Mouse (Mus musculus) kidney, postnatal 36 days (tissue): ENCODE results near the gene Mnx1.
"Not testable (repeated sequence)": the region's sequence is repeated elsewhere in the genome, so short reads cannot be mapped to it uniquely, and the experiment has no call there.

ENCODE experiments used
- DNase-seq, 2 experiments: peaks; one replicate each; pipeline ENCODE4 v3.0.0; 2021 to 2022; ENCODE audit warnings: mixed read lengths in 2 of 2

Gene Mnx1

DNA sequence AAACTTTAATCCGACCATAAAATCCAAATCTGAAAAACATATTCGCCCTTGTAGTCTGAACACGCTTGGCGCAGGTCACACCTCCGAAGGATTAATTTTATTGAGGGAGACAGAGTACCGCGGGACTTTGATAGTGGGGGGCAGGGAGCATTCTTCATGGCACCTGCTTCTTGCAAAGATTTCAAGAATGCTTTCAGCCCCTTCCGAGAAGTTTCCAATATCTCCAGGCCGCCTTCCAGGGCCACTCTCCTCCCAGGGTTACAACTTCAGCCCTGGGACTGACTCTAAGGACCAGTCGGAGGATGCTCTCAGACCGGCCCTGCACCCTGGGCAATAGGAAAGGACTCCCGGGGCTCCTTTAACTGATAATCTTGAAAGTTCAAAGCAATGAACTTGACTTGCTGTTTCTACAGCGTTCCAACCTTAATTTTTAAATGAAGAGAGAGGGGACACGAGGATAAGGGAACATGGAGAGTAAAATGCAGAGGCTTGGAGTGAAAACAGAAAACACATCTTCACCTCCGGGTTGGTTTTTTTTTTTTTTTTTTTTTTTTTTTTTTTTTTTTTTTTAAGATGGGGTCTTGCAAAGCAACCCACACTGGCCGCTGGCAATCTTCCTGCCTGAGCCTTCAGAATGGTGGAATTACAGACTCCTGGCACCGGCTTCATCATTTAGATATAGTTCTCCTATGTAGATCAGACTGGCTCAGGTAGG, 9.8 kb downstream of the Mnx1 start:
- DNase-seq = no peak

DNA sequence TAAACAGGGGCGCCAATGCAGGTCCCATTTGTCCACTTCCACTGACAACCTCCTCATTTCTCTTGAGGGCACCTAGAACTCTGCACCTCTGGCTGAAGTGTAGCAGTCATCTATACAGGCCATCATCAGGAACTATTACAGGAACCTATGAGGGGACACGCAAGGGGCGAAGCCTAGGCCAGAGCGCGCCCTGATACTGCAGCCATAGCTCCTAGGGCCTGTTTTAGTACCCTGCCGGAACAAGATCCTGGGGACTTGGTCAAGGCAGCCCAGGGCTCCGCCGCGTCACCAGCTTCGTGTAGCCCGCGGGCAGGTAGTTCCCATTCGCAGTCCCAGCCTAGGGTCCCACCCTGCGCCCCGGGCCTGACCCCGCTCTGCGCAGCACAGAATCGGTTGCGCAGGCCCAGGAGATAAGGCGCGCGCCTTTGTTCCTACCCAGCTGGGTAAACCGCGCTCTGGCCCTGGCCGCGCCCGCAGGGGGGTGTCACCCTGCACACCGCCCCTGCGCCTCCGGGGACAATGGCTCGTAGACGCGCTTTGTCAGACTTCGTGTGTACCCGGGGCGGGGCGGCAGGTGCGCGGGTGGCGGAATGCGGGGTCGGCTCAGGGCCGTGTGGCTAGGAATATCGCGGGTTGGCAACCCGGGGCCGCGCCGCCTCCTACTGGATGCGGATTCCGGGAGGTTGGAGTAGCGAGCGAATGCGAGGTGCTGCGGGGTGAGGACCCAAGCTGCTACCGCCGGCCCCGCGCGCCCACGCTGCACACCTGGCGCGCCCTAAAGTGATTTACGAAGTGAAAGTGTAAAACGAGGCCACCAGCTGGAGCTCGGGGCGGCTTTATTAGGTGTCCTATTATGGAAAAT, 10.6 kb downstream of the Mnx1 start:
- DNase-seq = no peak

GRCm38 (mm10) chr5:29462943-29463686, 15.2 kb downstream of the Mnx1 start:
- DNase-seq = no peak

DNA sequence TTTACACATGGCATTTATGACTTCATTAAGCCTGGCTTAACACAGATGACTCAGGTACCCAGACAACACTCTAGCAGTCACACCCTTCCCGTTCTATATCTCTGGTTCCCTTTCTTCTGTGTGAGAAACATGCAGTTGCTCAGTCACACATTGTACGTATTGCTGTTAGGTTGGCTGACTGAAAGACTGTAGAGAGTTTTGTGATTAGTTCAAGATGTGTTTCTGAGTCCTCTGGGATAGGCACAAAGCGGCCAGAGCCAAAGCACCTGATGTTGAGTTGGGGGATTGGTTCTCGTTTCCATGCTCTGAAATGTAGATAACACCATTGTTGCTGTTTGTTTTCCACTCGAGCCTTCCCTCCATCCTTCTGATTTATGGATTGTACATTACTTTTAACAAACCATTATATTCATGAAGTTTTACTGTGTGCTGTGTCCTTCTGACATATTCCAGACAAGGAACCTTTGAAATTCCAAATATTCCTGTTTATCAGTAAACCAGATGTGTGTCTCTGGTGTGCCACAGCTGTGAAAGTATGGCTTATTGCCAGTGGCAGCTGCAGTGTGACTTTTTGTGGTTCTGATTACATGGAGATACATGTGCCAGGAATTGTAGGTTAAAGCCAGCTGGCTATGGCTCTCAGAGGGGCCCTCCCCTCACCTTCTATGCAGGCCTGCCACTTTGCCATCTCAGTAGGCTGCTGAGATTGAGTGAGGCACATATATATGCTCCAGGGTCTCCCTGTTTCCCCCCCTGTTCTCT, 21.2 kb downstream of the Mnx1 start:
- no peak for DNase-seq

DNA sequence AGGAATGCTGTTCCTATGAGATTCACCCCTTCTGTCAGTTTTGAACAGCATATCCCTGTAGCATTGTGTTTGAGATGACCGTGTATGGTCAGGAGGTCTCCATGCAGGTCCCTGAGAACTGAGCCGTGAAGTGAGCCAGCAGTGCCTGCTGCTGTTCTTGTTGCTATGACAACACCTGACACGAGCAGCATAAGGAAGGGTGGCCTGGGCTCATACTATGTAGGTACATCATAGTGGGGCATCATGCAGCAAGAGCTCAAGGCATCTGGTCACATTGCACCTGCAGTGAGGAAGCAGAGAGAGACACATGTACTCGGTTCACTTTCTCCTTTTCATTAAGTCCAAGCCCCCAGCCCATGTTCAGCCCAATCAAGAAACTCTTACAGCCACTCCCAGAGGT, 25.9 kb downstream of the Mnx1 start:
- no peak for DNase-seq

DNA sequence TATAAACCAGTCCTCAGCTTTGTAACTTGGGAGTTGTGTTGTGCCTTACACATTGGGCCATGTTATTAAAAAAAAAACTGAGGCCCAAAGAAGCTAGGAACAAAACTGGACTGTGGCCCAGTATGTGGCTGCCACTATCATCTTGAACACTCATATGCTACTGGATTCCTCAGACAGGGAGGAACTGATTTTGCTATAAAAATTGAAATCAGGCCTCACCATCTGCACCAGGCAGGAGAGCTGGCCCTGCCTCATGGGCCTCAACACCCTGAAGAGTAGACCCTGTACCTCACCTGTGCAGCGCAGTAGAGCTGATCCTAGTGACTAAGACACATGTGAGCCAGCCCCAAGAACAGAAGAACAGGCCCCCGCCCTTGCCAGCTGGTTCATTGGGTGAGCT, 33.0 kb downstream of the Mnx1 start:
- no peak for DNase-seq

- DNase-seq = not testable (repeated sequence)
These were observed 41.5 kb downstream of the Mnx1 start for GRCm38 (mm10) chr5:29436728-29437127.

GRCm38 (mm10) chr5:29435491-29435890, 42.8 kb downstream of the Mnx1 start:
- DNase-seq = no peak

DNA sequence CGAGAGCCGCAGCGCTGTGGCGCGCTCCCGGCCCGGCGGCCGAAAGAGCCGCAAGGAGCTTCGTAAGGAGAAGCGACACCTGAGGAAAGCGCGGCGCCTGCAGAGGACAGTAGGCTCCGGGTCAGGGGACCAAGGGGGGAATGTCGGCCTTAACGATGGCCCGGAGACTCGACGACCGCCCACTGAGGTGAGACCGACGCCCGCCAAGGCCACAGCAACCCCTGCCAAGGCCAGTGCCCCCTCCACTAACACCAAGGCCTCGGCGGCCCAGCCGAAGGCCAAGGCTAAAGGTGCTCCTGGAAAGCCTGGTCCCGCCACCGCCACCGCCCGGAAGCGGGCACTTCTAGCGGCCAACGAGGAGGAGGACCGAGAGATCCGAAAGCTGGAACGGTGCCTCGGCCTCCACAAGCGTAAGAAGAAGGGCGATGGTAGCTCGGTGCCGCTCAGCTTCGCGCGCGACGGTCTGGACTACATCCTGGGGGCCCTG, 43.4 kb downstream of the Mnx1 start:
- DNase-seq = peak; percentile 38 to 70

DNA sequence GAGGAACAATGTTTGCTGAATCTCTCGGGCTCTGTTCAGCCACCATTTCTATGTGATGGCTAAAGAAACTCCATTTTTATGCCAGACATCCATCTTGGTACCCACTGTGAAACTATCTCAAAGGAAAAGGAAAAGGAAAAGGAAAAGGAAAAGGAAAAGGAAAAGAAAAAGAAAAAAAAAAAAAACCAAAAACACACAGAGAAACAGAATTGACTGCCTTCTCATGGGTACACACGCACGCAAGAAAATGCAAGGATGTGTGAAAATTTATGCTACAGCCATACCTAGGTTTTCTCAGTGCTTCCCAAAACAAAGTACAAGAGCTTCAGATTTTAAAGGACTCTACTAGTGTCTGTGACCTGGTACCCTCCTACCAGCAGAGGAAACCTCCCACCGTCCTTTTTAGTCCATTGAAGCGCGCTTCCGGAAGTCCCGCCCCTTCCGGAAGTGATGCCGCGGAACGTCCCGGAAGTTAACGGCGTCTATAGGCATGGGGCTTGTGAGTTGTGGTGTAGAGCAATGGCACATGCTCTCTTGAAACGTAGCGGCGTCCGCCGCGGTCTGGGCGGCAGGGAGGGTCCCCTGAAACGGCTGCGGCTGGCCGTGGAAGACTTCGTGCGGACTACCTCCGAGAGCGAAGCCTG, 43.9 kb downstream of the Mnx1 start, which contains the start of gene Nom1:
Nom1 (plus strand) TSS at position 437 of the 644 bp plus-strand sequence.
- DNase-seq = peak; percentile 92 to 94

DNA sequence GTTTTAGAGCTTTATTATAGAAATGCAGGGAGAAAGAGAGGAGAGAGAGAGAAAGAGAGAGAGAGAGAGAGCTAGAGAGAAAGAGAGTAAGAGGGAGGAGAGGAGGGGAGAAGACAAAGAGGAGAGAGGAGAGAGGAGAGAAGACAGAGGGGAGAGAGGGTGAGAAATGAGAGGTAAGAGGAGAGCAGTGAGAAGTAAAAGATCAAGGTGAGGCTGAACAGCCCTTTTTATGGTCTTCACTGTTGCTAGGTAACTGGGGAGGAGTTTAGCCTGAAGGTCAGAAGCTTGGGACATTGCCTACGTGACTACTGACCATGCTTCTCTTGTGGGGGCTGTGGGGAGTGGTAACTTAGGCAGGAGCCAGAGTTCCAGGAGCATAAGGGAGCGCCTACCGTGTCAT, 54.9 kb downstream of the Mnx1 start:
- DNase-seq = not testable (repeated sequence)
